Mouse (Mus musculus): ENCODE data around the gene Emc1. TPM values are rescaled to one million over a fixed set of nuclear protein-coding genes. Genes with fewer than 3 reads are reported as not detected.
"Not testable (repeated sequence)": the region's sequence is repeated elsewhere in the genome, so short reads cannot be mapped to it uniquely, and the experiment has no call there.

Emc1 gene
- polyA plus RNA-seq, 2 experiments = 5.3 to 10.6 TPM

DNA sequence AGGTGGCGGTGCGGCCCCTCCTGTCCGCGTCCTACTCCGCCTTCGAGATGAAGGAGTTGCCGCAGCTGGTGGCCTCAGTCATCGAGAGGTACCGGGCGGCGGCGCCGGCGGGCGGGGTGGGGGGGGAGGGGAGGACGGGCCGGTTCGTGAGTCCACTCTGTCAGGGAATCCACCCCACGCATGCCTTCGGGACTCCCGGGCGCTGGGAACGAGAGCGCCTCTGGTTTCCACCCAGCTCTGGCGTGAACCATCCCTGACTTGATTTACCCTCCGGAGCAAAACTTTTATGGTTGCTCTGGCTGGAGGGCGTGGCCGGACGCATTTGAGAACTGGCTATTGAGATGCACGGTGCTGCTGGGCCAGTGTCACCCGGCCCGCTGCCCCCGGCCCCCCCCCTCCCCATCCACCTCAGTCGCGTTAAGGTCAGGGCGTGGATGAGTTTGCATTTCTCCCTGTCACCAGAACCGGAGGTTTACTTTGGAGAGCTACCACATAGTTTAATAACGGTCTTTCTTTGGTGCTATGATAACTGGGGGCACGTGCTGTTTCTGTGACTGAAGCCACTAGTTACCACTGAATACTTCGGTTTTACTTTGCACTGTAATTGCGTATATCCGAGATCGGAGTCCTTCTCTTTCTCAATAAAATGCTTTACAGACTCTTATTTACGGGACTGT is 28.5 kb downstream of the Emc1 start:
- no peaks in the 10 kb centered on the region for H3K27me3 ChIP-seq (ENCODE audit: control insufficient read depth, insufficient read depth, low read length)
- peak overlapping the region; percentile 86 for H3K27ac ChIP-seq
- DNase-seq (ENCODE audit: low read depth in 3 of 3, low spot score in 3 of 3) = peak; percentile 47 to 60 (median 54)
- 1% methylated on average over 44 of the region's 44 CpGs for WGBS (ENCODE audit: insufficient replicate concordance)
- peaks cover 16 to 19% of the 10 kb centered on the region in 2 experiments for H3K4me1 ChIP-seq (replicated peaks; ENCODE audit: control insufficient read depth in 2 of 2, insufficient read depth in 2 of 2, low read length in 1 of 2)
- TF ChIP-seq CTCF (IDR thresholded peaks at IDR 0.05; ENCODE audit: low read depth) (no peak), EP300 (IDR thresholded peaks at IDR 0.05; ENCODE audit: low read depth) (no peak)
- ATAC-seq (ENCODE audit: insufficient read depth) = peak; percentile 65
- H3K36me3 ChIP-seq (replicated peaks; ENCODE audit: control insufficient read depth, insufficient read depth, low read depth) = peaks cover 6% of the 10 kb centered on the region
- H3K9ac ChIP-seq (replicated peaks) = peak overlapping the region; percentile 82
- H3K4me2 ChIP-seq (ENCODE audit: low read depth) = peak overlapping the region; percentile 89
- peak overlapping the region; percentile 90 to 92 for H3K4me3 ChIP-seq (ENCODE audit: insufficient read depth in 1 of 2, low read depth in 2 of 2, low read length in 2 of 2)
- H3K9me3 ChIP-seq (ENCODE audit: control insufficient read depth, low read length) = no peaks in the 10 kb centered on the region

DNA sequence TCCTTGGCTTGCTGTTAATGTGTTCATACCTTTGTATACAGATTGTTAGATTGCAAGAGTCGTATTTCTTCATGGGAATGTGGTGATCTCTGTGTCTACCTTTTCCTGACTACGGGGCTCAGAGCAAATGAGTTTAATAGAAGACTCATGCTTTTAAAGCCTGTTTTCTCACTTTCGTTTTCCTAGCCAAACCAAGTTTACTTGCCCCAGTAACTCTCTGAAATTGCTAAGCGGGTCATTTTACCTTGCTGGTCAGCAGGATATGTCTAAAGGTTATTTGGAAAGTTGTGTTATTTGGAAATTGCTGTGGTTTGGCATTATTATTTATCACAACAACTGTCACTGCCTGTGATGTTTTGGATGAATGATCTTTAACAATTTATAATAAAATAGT is 29.1 kb downstream of the Emc1 start:
- no peak for TF ChIP-seq EP300 (IDR thresholded peaks at IDR 0.05; ENCODE audit: low read depth)
- no peak for TF ChIP-seq CTCF (IDR thresholded peaks at IDR 0.05; ENCODE audit: low read depth)
- Histone ChIP-seq H3K4me3 (ENCODE audit: insufficient read depth in 1 of 2, low read depth in 2 of 2, low read length in 2 of 2) (peak overlapping the region; percentile 90 to 92), H3K36me3 (replicated peaks; ENCODE audit: control insufficient read depth, insufficient read depth, low read depth) (peaks cover 4% of the 10 kb centered on the region), H3K9ac (replicated peaks) (peak overlapping the region; percentile 82), H3K9me3 (ENCODE audit: control insufficient read depth, low read length) (no peaks in the 10 kb centered on the region), H3K27me3 (ENCODE audit: control insufficient read depth, insufficient read depth, low read length) (no peaks in the 10 kb centered on the region), H3K4me2 (ENCODE audit: low read depth) (peak overlapping the region; percentile 89), H3K27ac (peak overlapping the region; percentile 86), H3K4me1 (replicated peaks; ENCODE audit: control insufficient read depth in 2 of 2, insufficient read depth in 2 of 2, low read length in 1 of 2) (peaks cover 16 to 19% of the 10 kb centered on the region in 2 experiments)
- WGBS (ENCODE audit: insufficient replicate concordance) = 24% methylated on average over 4 of the region's 4 CpGs
- ATAC-seq (ENCODE audit: insufficient read depth) = no peak
- no peak for DNase-seq (ENCODE audit: low read depth in 3 of 3, low spot score in 3 of 3)

DNA sequence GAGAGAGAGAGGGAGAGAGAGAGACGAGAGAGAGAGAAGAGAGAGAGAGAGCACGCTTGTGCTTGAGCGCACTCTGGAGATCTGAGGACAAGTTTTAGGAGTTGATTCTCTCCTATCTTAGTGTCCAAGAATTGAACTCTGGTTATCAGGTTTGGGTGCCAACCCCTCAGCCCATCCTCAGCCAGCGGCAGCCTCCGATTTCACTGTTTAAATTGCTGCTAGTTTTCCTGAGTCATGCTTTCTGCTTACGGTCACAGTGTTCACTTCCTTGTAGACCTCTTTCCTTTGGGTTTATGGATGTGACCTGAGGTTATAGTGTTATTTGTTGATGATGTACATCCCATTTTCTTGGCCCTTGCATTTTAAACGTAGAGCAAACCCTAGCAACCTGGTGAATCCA is 29.8 kb downstream of the Emc1 start:
- no peaks in the 10 kb centered on the region for H3K9me3 ChIP-seq (ENCODE audit: control insufficient read depth, low read length)
- peaks cover 17 to 19% of the 10 kb centered on the region in 2 experiments for H3K4me1 ChIP-seq (replicated peaks; ENCODE audit: control insufficient read depth in 2 of 2, insufficient read depth in 2 of 2, low read length in 1 of 2)
- peak overlapping the region; percentile 89 for H3K4me2 ChIP-seq (ENCODE audit: low read depth)
- TF ChIP-seq CTCF (IDR thresholded peaks at IDR 0.05; ENCODE audit: low read depth) = no peak
- no peak for TF ChIP-seq EP300 (IDR thresholded peaks at IDR 0.05; ENCODE audit: low read depth)
- H3K27me3 ChIP-seq (ENCODE audit: control insufficient read depth, insufficient read depth, low read length) = no peaks in the 10 kb centered on the region
- peak overlapping the region; percentile 90 to 92 for H3K4me3 ChIP-seq (ENCODE audit: insufficient read depth in 1 of 2, low read depth in 2 of 2, low read length in 2 of 2)
- H3K9ac ChIP-seq (replicated peaks) = peak overlapping the region; percentile 82
- peak overlapping the region; percentile 68 for H3K27ac ChIP-seq
- ATAC-seq (ENCODE audit: insufficient read depth) (peak; percentile 3; the same call in 1 of the 2 replicates), DNase-seq (ENCODE audit: low read depth in 3 of 3, low spot score in 3 of 3) (peak; percentile 41 to 47 (median 41))
- 13% methylated on average over 7 of the region's 7 CpGs for WGBS (ENCODE audit: insufficient replicate concordance)
- H3K36me3 ChIP-seq (replicated peaks; ENCODE audit: control insufficient read depth, insufficient read depth, low read depth) = peaks cover 3% of the 10 kb centered on the region; the same call in 1 of the 2 replicates

DNA sequence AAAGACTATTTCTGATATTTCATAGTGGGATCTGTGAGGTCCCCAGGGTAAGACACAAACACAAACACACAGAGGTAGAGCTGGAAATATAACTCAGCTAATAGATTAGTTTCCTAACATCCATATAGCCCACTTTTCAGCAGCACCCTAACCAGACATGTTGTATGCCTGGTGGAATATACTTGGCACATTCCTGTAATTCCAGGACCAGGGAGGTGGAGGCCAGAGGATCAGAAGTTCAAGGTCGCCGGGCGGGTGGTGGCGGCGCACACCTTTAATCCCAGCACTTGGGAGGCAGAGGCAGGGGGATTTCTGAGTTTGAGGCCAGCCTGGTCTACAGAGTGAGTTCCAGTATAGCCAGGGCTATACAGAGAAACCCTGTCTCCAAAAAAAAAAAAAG is 33.5 kb downstream of the Emc1 start:
- not testable (repeated sequence) for H3K4me3 ChIP-seq (ENCODE audit: insufficient read depth in 1 of 2, low read depth in 2 of 2, low read length in 2 of 2); H3K9me3 ChIP-seq (ENCODE audit: control insufficient read depth, low read length); H3K27ac ChIP-seq; H3K9ac ChIP-seq (replicated peaks); H3K27me3 ChIP-seq (ENCODE audit: control insufficient read depth, insufficient read depth, low read length); DNase-seq (ENCODE audit: low read depth in 3 of 3, low spot score in 3 of 3); H3K4me2 ChIP-seq (ENCODE audit: low read depth); ATAC-seq (ENCODE audit: insufficient read depth)
- H3K4me1 ChIP-seq (replicated peaks; ENCODE audit: control insufficient read depth in 2 of 2, insufficient read depth in 2 of 2, low read length in 1 of 2) = peaks cover 19 to 24% of the 10 kb centered on the region in 2 experiments
- WGBS (ENCODE audit: insufficient replicate concordance) = 85% methylated on average over 5 of the region's 5 CpGs
- H3K36me3 ChIP-seq (replicated peaks; ENCODE audit: control insufficient read depth, insufficient read depth, low read depth) = peaks cover 11% of the 10 kb centered on the region

DNA sequence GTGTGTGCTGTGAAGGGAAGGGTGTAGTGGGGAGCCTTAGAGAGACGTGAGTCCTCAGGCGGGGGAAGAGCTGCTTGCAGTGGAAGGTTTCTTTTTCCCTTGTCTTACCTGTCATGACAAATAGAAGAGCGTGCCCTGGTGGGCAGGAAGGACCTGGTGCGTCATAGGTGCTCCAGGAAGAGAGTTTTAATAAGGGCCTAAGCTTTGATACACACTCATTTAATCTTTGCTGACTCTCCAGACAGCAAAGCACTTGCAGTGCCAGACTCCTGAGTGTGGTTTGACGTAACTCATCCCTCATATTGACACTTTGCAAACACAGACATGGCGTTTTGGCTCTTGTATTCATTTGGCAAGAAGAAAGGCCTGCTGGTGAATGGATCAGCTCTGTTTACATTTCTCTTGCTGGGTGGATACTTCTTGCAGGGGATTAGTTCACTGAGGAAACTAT is 34.5 kb downstream of the Emc1 start:
- ATAC-seq (ENCODE audit: insufficient read depth) (no peak), DNase-seq (ENCODE audit: low read depth in 3 of 3, low spot score in 3 of 3) (peak in 1 of 3 experiments; percentile 17)
- Histone ChIP-seq H3K27me3 (ENCODE audit: control insufficient read depth, insufficient read depth, low read length) (no peaks in the 10 kb centered on the region), H3K4me1 (replicated peaks; ENCODE audit: control insufficient read depth in 2 of 2, insufficient read depth in 2 of 2, low read length in 1 of 2) (peaks cover 18 to 23% of the 10 kb centered on the region in 2 experiments), H3K4me2 (ENCODE audit: low read depth) (peak overlapping the region; percentile 36), H3K27ac (peak overlapping the region; percentile 8), H3K9me3 (ENCODE audit: control insufficient read depth, low read length) (no peaks in the 10 kb centered on the region), H3K9ac (replicated peaks) (no peak overlapping the region), H3K4me3 (ENCODE audit: insufficient read depth in 1 of 2, low read depth in 2 of 2, low read length in 2 of 2) (no peak overlapping the region), H3K36me3 (replicated peaks; ENCODE audit: control insufficient read depth, insufficient read depth, low read depth) (peaks cover 22% of the 10 kb centered on the region)
- TF ChIP-seq CTCF (IDR thresholded peaks at IDR 0.05; ENCODE audit: low read depth) (no peak), EP300 (IDR thresholded peaks at IDR 0.05; ENCODE audit: low read depth) (no peak)
- WGBS (ENCODE audit: insufficient replicate concordance) = 73% methylated on average over 6 of the region's 6 CpGs
